Mouse (Mus musculus) megakaryocyte, adult 5-6 weeks (primary cell): Measurements from ENCODE around the gene Scn4a. TPM values are rescaled to one million over a fixed set of nuclear protein-coding genes. Genes with fewer than 3 reads are reported as not detected.
"Not testable (repeated sequence)": the region's sequence is repeated elsewhere in the genome, so short reads cannot be mapped to it uniquely, and the experiment has no call there.

ENCODE experiments used
- ATAC-seq: 2 replicates; pipeline ENCODE4 v1.8.0; 2016; ENCODE audit warnings: mild to moderate bottlenecking, inconsistent platforms; ENCODE audit not compliant: poor library complexity, severe bottlenecking
- total RNA-seq, 2 experiments: library from RNA; stranded (forward) in 1 of 2; stranded (reverse) in 1 of 2; fragments of 153-499, 151-499 nt in 1 of 2; fragments of 221-1000, 200-1000 nt in 1 of 2; gene quantifications; 2 replicates each; pipeline versions ENCODE4 v1.2.3 to v1.2.4; 2015 to 2017

Scn4a gene
- total RNA-seq (2015): 0.07 TPM in 1 of 2 replicates, not detected in the other
- not detected in 2 replicates for total RNA-seq (2017)

- no peak for ATAC-seq
Observed at GRCm38 (mm10) chr11:106353188-106353587, at the start of gene Scn4a. Gene Scn4a, minus strand, starts transcription at chr11:106353288.

DNA sequence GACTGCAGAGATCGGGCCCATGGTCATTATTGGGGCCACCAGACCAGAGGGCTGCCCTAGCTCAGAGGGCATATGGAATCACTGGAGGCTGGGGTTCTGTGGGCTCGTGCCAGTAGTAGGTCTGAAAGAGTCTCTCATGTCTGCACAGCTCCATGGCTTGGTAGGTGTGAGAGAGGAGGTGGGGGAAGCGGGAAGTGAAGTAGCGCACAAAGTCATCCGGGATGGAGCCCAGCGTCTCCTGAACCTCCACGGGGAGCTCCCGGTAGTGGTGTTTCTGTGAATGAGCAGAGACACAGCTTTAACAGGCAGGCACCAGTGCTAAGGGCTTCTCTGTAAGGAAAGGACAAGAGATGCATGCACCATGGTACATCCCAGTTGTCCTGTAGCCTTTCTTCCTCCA, 45.4 kb upstream of the Scn4a start:
- ATAC-seq: no peak

DNA sequence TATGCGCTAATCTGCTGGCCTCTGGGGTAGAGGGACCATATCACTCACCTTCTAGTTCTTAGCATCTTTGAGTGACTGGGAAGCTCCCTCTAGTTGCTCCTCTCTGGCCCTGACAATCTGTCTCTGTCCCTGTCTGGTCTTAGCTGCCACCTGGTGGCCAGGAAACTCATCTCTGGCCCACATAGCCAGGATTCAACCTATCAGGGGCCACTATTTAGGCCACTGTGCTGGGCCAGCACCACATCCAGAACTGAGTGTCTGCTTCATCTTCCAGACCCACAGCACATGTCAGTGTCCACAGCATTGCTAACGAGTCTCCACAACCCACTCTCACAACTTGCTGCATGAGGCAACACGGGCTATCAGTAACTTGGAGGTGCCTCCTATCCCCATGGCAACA, 44.6 kb upstream of the Scn4a start:
- no peak for ATAC-seq

GRCm38 (mm10) chr11:106394055-106394454, 41.0 kb upstream of the Scn4a start:
- not testable (repeated sequence) for ATAC-seq

GRCm38 (mm10) chr11:106393331-106393616, 40.2 kb upstream of the Scn4a start:
- no peak for ATAC-seq

- no peak for ATAC-seq
Observed at GRCm38 (mm10) chr11:106392597-106393330, 39.7 kb upstream of the Scn4a start.

- peak; percentile 76 for ATAC-seq
Observed at GRCm38 (mm10) chr11:106391546-106392188, 38.6 kb upstream of the Scn4a start.

DNA sequence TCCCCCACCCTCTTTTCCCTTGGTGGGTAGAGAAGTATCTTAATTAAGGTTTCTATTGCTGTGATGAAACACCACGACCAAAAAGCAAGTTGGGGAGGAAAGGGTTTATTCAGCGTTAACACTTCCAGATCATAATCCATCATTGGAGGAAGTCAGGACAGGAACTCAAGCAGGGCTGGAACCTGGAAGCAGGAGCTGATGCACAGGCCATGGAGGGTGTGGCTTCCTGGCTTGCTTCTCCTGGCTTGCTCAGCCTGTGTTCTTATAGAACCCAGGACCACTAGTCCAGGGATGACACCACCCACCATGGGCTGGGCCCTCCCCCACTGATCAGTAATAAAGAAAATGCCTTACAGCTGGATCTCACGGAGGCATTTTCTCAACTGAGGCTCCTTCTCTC, 37.7 kb upstream of the Scn4a start:
- ATAC-seq: no peak

DNA sequence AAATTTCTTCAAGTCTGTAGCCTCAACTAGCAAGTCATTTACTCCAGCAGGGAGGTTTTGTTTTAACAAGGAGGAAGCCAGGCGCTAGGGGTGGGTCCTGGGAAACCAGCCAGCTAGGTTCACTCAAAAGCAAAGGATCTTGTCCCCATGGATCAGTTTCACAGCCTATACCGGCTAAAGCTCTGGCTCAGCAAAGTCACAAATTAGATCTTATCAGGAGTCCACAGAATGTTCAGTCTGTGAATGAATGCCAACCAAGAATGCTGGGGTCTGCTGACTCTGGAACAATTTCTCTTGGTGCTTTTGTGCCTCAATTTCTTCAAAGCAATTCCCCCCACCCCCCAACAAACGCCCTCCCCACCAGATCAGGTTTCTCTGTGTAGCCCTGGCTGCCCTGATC, 36.5 kb upstream of the Scn4a start:
- no peak for ATAC-seq

DNA sequence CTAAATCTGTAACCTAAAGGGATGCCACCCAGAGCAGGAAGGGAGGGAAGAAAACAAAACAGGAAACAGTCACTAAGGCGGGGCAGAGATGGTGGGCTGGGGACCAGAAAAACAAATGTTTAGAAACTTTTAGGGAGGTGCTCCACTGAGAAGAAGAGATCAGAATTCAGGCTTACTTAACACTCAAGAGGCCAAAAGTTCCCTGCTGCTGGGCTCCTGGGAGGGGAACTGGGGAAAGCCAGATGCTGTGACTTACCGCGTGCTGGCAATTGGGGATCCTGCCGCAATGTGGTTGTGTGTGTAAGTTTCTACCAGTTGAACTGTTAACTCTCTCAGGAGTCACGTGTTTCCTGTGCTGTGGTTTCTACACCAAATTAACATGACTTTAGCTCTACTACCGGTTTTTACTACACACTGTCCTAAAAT, 34.7 kb upstream of the Scn4a start, which contains the start of gene Icam2:
Icam2 (minus strand) TSS at position 285 of the 426 bp plus-strand sequence.
- ATAC-seq: peak; percentile 78

- ATAC-seq: no peak
Observed at GRCm38 (mm10) chr11:106387020-106387419, 33.9 kb upstream of the Scn4a start.

- ATAC-seq: no peak
Observed at GRCm38 (mm10) chr11:106386409-106386808, 33.3 kb upstream of the Scn4a start.

DNA sequence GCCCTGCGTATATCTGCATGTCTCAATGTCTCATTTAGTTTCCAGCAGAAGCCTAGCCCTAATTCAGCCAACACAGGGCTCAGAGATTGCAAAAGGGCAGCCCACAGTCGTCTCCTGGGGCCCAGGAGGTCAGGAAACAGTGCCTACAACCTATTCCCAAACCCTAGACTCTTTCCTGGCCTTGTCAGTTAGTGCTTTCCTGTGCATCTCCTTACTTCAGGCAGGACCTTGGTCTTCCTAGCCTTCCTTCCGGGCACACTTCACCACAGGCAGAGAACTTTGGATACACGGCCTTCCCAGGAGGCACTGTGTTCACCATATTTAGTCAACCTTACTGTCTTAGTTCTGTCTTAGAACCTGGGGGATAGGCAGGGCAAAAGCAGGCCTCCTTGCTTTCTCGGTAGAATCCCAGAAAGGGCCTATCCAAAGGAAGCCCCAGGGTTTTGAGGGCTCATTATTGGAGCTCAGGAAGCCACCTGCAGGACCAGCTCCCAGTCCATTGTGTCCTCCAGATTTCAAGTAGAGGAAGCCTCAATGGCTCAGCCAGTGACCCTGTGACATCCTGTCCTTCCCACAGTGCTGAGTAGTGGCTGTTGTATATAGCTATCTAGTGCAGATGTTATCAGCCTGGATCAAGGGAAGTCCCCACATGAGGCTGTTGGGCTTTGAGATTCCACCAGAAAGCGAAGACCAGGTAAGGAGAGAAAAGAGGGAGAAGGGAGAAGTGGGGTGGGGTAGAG, 30.1 kb upstream of the Scn4a start:
- ATAC-seq: no peak

DNA sequence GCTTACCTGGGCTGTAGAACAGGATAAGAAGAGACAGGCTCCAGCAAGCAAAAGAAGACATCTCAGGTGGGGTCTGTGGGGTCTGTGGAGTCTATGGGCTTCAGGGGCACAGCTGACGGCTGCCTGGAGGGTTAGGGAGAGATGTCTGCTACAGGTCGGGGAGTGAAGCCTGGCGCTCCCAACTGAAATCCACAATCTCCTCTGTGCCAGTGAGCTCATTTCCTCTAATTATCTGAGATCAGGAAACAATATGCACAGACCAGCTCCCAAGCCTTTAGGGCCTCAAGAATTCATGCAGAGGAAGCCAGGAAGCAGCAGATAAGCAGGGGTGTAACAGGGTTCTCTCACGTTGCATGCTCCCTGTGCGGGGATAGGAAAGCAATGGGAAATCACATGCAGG, 29.3 kb upstream of the Scn4a start:
- ATAC-seq: no peak

GRCm38 (mm10) chr11:106381883-106382282, 28.8 kb upstream of the Scn4a start:
- no peak for ATAC-seq

DNA sequence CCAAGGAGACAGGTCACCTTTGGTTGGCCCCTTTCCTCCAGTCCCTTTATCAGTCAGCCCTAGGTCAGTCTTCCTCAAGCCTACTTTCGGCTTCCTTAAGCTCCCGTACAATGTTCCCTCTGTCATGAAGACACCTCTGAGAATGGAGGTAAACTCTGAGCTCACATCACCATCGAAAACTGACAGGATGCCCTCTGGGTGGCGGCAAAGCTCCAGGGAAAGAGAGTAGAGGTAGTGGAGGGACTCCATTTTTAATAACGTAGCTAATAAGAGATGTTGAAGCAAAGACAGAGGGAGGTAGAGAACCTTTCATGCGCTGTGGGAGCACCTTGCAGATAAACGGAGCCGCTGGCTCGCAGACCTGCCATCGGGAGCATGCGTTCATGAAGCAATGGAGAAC, 27.9 kb upstream of the Scn4a start:
- no peak for ATAC-seq

DNA sequence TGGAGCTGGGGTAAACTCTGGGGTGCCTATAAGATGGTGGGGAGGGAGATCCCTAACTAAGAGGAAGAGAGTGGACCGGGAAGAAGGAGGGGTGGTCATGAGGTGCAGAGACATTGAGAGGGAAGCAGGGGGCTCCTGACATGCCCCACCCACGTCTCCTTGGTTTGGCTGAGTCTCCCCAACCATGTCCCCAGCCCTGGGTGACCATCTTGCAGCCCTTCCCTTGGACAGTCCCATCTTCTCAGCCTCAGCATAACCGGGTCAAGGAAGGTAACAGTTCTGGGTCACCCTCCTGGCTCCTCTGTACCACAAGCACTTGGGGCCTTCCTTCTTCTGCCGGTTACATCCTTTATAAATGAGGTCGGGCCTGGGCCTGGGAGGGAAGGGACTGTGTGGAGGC, 21.9 kb upstream of the Scn4a start:
- no peak for ATAC-seq

GRCm38 (mm10) chr11:106374559-106374958, 21.5 kb upstream of the Scn4a start:
- ATAC-seq: no peak

- ATAC-seq: no peak
Observed at GRCm38 (mm10) chr11:106373998-106374397, 20.9 kb upstream of the Scn4a start.

DNA sequence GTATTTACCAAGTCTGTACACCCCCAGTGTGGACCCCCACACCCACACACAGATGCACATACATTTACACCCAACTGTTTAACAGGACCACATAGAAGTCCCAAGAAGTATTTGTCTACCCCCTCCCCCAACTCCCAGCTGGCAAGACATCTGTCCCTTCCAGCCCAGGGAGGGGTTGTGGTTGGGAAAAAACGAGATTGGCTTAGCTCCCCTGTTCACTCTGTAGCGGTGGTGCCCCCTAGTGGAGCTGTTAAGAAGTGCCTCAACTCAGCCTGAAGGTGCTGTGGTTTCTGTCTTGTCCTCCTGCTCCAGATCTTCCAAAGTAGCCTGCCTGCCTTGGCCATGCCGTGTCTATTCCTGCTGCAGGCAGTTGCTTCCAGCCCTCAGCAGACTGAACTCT, 13.2 kb upstream of the Scn4a start:
- ATAC-seq: peak; percentile 83

GRCm38 (mm10) chr11:106365366-106365765, 12.3 kb upstream of the Scn4a start, which contains the start of gene Prr29:
Gene Prr29, plus strand, starts transcription at chr11:106365472.
- ATAC-seq: no peak

- ATAC-seq: peak; percentile 69
Observed at GRCm38 (mm10) chr11:106364712-106365111, 11.6 kb upstream of the Scn4a start.
